Comparison of ENCODE assay signal across 10 mouse cellular contexts in the genomic region with DNA sequence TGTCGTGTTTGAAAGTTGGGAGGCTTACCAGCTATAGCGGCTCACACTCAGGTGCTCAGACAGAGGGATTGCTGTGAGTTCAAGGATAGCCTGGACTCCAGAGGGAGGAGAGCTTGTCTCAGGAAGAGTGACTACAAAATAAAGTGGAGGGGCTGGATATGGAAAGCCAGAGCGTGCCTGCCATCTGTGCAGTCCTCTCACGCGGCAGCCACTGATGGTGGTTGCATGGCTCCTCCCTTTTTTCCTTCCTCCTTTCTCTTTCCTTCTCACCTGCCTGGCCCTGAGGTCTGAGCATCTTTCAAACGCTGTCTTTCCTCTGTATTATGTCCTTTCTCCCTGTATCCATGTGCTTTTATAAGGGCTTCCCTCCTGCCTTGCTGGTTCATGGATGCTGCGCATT. TPM values are rescaled to one million over a fixed set of nuclear protein-coding genes. Genes with fewer than 3 reads are reported as not detected.
A peak's percentile ranks its signal among the peaks of the same experiment; 100 is the strongest.
DNase-seq lines count a peak whose midpoint lies in the region; ATAC-seq and TF ChIP-seq lines count a peak whose summit lies in the region.
"Had no signal": no experiment of that assay in that cellular context is flagged by ENCODE, and none has a peak within 500 bp of the region (broad histone marks: within the 10 kb centered on the region; RNA-seq: fewer than 3 reads in every experiment).

No protein-coding gene starts in this region.

- H3K9ac ChIP-seq in embryonic facial prominence, embryonic 13.5 days: 0 out of 2 replicates have a peak overlapping the region, but pooled peaks have one; percentile 85
- H3K9ac ChIP-seq in intestine, embryonic 16.5 days (ENCODE audit: low read depth, low read length): no peak overlapping the region

- 81% methylated on average over 7 of the region's 7 CpGs for WGBS in kidney, adult 2 months
- 84% methylated on average over 7 of the region's 7 CpGs for WGBS in embryonic facial prominence, embryonic 13.5 days
- 76% methylated on average over 7 of the region's 7 CpGs for WGBS in intestine, embryonic 16.5 days

- peak overlapping the region; percentile 85 for H3K4me3 ChIP-seq in kidney, adult 2 months (ENCODE audit: insufficient read depth, low read depth, low read length)
- no peak overlapping the region for H3K4me3 ChIP-seq in embryonic facial prominence, embryonic 13.5 days
- no peak overlapping the region for H3K4me3 ChIP-seq in intestine, embryonic 16.5 days (ENCODE audit: low read length)
- H3K4me3 ChIP-seq in myocyte: peak overlapping the region; percentile 85

- peaks cover 66% of the 10 kb centered on the region for H3K79me2 ChIP-seq in myocyte (ENCODE audit: control insufficient read depth, insufficient read depth)

- H3K4me1 ChIP-seq in kidney, adult 2 months (ENCODE audit: control insufficient read depth, insufficient read depth, low read length): peaks cover 3% of the 10 kb centered on the region; the same call in 1 of the 2 replicates
- H3K4me1 ChIP-seq in embryonic facial prominence, embryonic 13.5 days: peaks cover 27% of the 10 kb centered on the region
- peaks cover 36% of the 10 kb centered on the region for H3K4me1 ChIP-seq in intestine, embryonic 16.5 days (ENCODE audit: control insufficient read depth, insufficient read depth, low read length)

- intact Hi-C loops in gastrocnemius, postnatal 14 days (cut with DNase I; ENCODE audit: low total_unique reads): no loop called here

- peaks cover 1% of the 10 kb centered on the region; the same call in 1 of the 2 replicates for H3K36me3 ChIP-seq in kidney, adult 2 months (ENCODE audit: control insufficient read depth, insufficient read depth, low read length)
- peaks cover 16% of the 10 kb centered on the region for H3K36me3 ChIP-seq in embryonic facial prominence, embryonic 13.5 days
- peaks cover 6% of the 10 kb centered on the region; the same call in 1 of the 2 replicates for H3K36me3 ChIP-seq in intestine, embryonic 16.5 days (ENCODE audit: control insufficient read depth, insufficient read depth, low read length)
- peaks cover 9% of the 10 kb centered on the region for H3K36me3 ChIP-seq in myocyte (ENCODE audit: control insufficient read depth, insufficient read depth)

- H3K27me3 ChIP-seq in kidney, adult 2 months (replicated peaks; ENCODE audit: control insufficient read depth, insufficient read depth, low read length): no peaks in the 10 kb centered on the region
- H3K27me3 ChIP-seq in embryonic facial prominence, embryonic 13.5 days: no peaks in the 10 kb centered on the region
- H3K27me3 ChIP-seq in intestine, embryonic 16.5 days (replicated peaks; ENCODE audit: control insufficient read depth, insufficient read depth, low read length): no peaks in the 10 kb centered on the region
- no peaks in the 10 kb centered on the region for H3K27me3 ChIP-seq in myocyte (ENCODE audit: control insufficient read depth, insufficient read depth, insufficient read length)

- DNase-seq in kidney, adult 2 months: no peak
- no peak for DNase-seq in kidney, adult 18-20 months
- no peak for DNase-seq in layer of hippocampus, adult 9-10 months (ENCODE audit: low spot score)
- DNase-seq in gastrocnemius, postnatal 14 days: no peak
- no peak for DNase-seq in ovary, postnatal 14 days (ENCODE audit: low spot score)
- DNase-seq: heart, adult 18-20 months; lung, postnatal 10 days had no signal

- ATAC-seq in embryonic facial prominence, embryonic 13.5 days (ENCODE audit: insufficient number of reproducible peaks, insufficient read depth, low FRiP score, low TSS enrichment, low read depth): no peak
- ATAC-seq in intestine, embryonic 16.5 days: no peak

- H3K9me3 ChIP-seq in embryonic facial prominence, embryonic 13.5 days: no peaks in the 10 kb centered on the region; the same call in 1 of the 2 replicates
- H3K9me3 ChIP-seq in intestine, embryonic 16.5 days (ENCODE audit: control insufficient read depth, low read length): no peaks in the 10 kb centered on the region

- H3ac ChIP-seq in myocyte (ENCODE audit: control insufficient read depth, insufficient read length): no peak overlapping the region

- TF ChIP-seq POLR2A in kidney, adult 2 months (IDR thresholded peaks at IDR 0.05; ENCODE audit: low read depth, low read length): no peak
- no peak for TF ChIP-seq POLR2A in myocyte (IDR thresholded peaks at IDR 0.05; ENCODE audit: insufficient read length, low read depth)

- H3K4me2 ChIP-seq in embryonic facial prominence, embryonic 13.5 days: peak overlapping the region; percentile 90; the same call in 1 of the 2 replicates
- peak overlapping the region; percentile 90; the same call in 1 of the 2 replicates for H3K4me2 ChIP-seq in intestine, embryonic 16.5 days (ENCODE audit: low read depth, low read length)
- peak overlapping the region; percentile 89 for H3K4me2 ChIP-seq in myocyte (ENCODE audit: low read depth)

- no peak overlapping the region for H3K27ac ChIP-seq in kidney, adult 2 months (ENCODE audit: insufficient read depth, low read depth, low read length)
- H3K27ac ChIP-seq in embryonic facial prominence, embryonic 13.5 days: no peak overlapping the region
- H3K27ac ChIP-seq in intestine, embryonic 16.5 days (ENCODE audit: low read length): no peak overlapping the region

- TF ChIP-seq CTCF in kidney, adult 2 months (conservative IDR thresholded peaks at IDR 0.05; ENCODE audit: insufficient read depth, insufficient read length, low read depth, low read length): no peak

TF ChIP-seq in myocyte, 11 proteins besides CTCF, POLR2A, EP300 and RAD21:
- no peak for TF ChIP-seq MYOG (IDR thresholded peaks at IDR 0.05; ENCODE audit: control insufficient read depth in 1 of 3, insufficient read depth in 1 of 3, insufficient read length in 2 of 3, low read depth in 2 of 3)
- TF ChIP-seq E2F4 (IDR thresholded peaks at IDR 0.05; ENCODE audit: insufficient read depth): no peak
- no peak for TF ChIP-seq CEBPB (IDR thresholded peaks at IDR 0.05; ENCODE audit: insufficient read depth, poor library complexity, severe bottlenecking)
- TF ChIP-seq SRF (IDR thresholded peaks at IDR 0.05; ENCODE audit: control insufficient read depth, insufficient read length, low read depth): no peak

RNA-seq across cellular contexts. Expression of a gene that starts 2.4 kb away (rescaled TPM):
- polyA plus RNA-seq in kidney, adult 2 months (2012; rRNA removed): 102 and 131 TPM in 2 replicates
- 36.8 and 38.1 TPM in 2 replicates for polyA plus RNA-seq in embryonic facial prominence, embryonic 13.5 days (2015; fragmentation: Nextera tagmentation; extraction: Ambion mirVana)
- polyA plus RNA-seq in intestine, embryonic 16.5 days (2015; fragmentation: Nextera tagmentation; extraction: Ambion mirVana): 81.3 and 83.5 TPM in 2 replicates
- polyA plus RNA-seq in myocyte (2012; fragmentation: generic; extraction: Trizol): 70.7 TPM
- total RNA-seq in gastrocnemius, postnatal 14 days (2021): 1 to 10 TPM; 2.0 to 4.6 TPM

RNA-seq across cellular contexts. Expression of a gene that starts 36.7 kb away (rescaled TPM):
- 12.1 and 13.0 TPM in 2 replicates for polyA plus RNA-seq in kidney, adult 2 months (2012; rRNA removed)
- 33.5 and 36.1 TPM in 2 replicates for polyA plus RNA-seq in embryonic facial prominence, embryonic 13.5 days (2015; fragmentation: Nextera tagmentation; extraction: Ambion mirVana)
- 58.2 and 58.3 TPM in 2 replicates for polyA plus RNA-seq in intestine, embryonic 16.5 days (2015; fragmentation: Nextera tagmentation; extraction: Ambion mirVana)
- polyA plus RNA-seq in myocyte (2012; fragmentation: generic; extraction: Trizol): 24.8 TPM
- total RNA-seq in gastrocnemius, postnatal 14 days (2021): 1 to 10 TPM; 5.3 to 6.4 TPM

RNA-seq across cellular contexts. Expression of a gene that starts 44.1 kb away (rescaled TPM):
- 10.8 and 16.4 TPM in 2 replicates for polyA plus RNA-seq in kidney, adult 2 months (2012; rRNA removed)
- 13.9 and 14.7 TPM in 2 replicates for polyA plus RNA-seq in embryonic facial prominence, embryonic 13.5 days (2015; fragmentation: Nextera tagmentation; extraction: Ambion mirVana)
- polyA plus RNA-seq in intestine, embryonic 16.5 days (2015; fragmentation: Nextera tagmentation; extraction: Ambion mirVana): 8.3 and 10.2 TPM in 2 replicates
- 17.2 TPM for polyA plus RNA-seq in myocyte (2012; fragmentation: generic; extraction: Trizol)
- total RNA-seq in gastrocnemius, postnatal 14 days (2021): 1 to 10 TPM; 3.6 to 4.0 TPM

RNA-seq across cellular contexts. Expression of a gene that starts 53.5 kb away (rescaled TPM):
- polyA plus RNA-seq in kidney, adult 2 months (2012; rRNA removed): 0.01 TPM in 1 of 2 replicates, not detected in the other
- 0.11 and 0.26 TPM in 2 replicates for polyA plus RNA-seq in embryonic facial prominence, embryonic 13.5 days (2015; fragmentation: Nextera tagmentation; extraction: Ambion mirVana)
- polyA plus RNA-seq in intestine, embryonic 16.5 days (2015; fragmentation: Nextera tagmentation; extraction: Ambion mirVana): 0.11 and 0.16 TPM in 2 replicates
- 0.01 TPM for polyA plus RNA-seq in myocyte (2012; fragmentation: generic; extraction: Trizol)
- under 1 TPM; 0.11 to 0.18 TPM for total RNA-seq in gastrocnemius, postnatal 14 days (2021)
- total RNA-seq: heart, adult 18-20 months had no signal

Comparison
In these comparisons a context has a peak if more than half of its experiments do, and no peak if none do; other contexts are left out.
1. H3K4me3 ChIP-seq: peak in kidney, adult 2 months (single experiment) and myocyte (single experiment); none in embryonic facial prominence, embryonic 13.5 days (single experiment) and intestine, embryonic 16.5 days (single experiment).
2. Peak in every context shown above with its lines, with median percentiles within 50 percentile points of each other: H3K4me2 ChIP-seq.